Mouse (Mus musculus) CH12F3 (cell line): ENCODE measurements around the gene Mettl4.
"Not testable (repeated sequence)": the region's sequence is repeated elsewhere in the genome, so short reads cannot be mapped to it uniquely, and the experiment has no call there.

Experiments used
- in situ Hi-C: fragments of 300-500 bp; cut with MboI; formaldehyde crosslinking; loops from 2 replicates; pipeline ENCODE4 v1.14.3; 2020; ENCODE audit warnings: low sequenced_read_pairs

The Mettl4 gene

GRCm38 (mm10) chr17:94749466-94750135 lies at the start of gene Mettl4:
Gene Mettl4 (minus strand): TSS chr17:94750019.
- in situ Hi-C loops = no loop called here

DNA sequence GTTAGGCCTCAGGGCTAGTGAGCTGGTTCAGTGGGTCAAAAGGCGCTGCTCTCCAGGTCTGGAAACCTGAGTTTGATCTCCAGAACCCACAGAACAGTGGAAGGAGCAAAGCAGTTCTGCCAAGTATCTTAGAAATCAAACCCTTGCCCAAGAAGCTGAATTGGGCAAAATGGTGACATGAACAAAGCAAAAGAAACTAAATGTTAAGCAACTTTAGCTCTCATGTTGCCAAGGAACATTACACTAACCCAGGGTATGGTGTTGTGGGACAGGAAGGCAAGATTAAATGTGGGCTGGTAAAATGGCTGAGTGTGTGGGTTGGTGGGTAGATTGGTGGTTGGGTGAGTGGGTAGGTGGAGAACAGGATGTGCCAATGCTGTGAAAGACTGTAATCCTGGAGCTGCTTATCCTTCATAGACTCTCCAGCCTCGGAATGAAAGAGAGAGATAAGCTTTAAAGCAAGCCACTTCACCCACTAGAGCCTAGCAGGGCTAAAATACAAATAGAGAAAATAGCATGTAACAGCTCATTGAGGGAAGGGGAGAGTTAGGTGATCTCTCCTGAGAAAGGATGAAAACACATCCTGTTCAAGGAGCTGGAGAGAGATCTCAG lies 29.2 kb upstream of the Mettl4 start:
- in situ Hi-C loops = no loop called here

DNA sequence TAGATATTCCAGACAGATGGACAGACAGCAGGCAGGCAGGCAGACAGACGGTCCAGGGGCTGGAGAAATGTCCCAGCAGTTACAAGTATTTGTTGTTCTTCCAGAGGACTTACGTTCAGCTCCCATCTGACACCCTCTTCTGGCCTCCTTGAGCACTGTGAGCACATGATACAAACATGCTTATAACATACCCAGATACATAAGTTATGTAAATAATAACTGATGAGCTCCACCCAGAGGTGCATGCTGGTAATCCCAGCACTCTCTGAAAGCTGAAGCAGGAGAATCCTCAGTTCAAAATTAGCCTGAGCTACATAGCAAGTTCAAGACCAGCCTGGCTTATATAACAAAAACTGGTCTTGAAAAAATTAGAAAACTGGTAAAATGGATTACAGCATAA lies 18.7 kb upstream of the Mettl4 start:
- in situ Hi-C loops = no loop called here

- in situ Hi-C loops = no loop called here
Observed at GRCm38 (mm10) chr17:94764711-94765110, 14.9 kb upstream of the Mettl4 start.

DNA sequence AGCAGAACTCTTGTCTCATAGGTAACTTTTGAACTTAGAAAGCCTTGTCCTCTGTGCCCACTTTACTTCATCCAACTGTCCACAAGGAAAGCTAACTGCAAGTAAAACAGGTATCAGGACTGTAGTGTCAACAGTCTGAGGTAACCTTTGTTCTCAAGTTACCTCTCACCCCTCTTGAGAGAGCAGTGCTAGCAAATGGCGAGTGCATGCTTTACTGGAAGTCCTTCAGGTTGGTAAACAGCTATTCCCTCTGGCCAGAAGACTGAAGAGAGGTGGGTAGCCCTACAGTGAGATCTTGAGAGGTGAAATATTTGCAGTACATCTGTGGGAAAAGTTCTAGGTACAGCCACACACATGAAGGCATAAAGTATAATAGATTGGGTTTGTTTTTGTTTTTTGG lies 14.2 kb upstream of the Mettl4 start:
- in situ Hi-C loops = no loop called here

GRCm38 (mm10) chr17:94762405-94762804 lies 12.6 kb upstream of the Mettl4 start:
- in situ Hi-C loops = no loop called here

DNA sequence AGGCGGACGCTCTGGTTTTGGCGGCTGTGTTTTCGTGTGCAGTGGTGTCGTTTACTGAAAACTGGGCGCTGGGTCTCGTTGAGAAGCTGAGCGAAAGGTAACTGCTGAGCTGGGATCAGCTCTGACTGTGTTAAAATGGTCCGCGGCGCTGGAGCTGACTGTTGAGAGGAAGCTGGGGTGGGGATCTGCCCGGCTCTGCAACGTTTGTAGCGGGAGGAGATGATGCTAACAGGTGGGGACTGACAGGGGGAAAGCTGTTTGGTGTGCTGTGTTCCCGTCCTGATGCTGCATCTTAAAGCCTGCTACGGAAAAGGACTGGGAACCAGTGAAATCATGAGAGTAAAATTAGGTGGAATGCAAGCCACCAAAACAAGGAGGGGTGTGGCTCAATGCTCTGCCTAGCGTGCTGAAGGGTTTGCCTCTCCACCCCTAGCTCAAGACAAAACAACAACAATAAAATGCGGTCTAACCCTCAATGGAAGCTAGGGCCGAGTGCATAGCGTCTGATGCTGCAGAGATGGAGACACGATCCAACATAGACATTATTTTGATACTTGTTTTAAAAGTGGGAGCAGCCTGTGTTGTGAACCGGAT lies 414 bp upstream of the Mettl4 start:
- in situ Hi-C loops = no loop called here

DNA sequence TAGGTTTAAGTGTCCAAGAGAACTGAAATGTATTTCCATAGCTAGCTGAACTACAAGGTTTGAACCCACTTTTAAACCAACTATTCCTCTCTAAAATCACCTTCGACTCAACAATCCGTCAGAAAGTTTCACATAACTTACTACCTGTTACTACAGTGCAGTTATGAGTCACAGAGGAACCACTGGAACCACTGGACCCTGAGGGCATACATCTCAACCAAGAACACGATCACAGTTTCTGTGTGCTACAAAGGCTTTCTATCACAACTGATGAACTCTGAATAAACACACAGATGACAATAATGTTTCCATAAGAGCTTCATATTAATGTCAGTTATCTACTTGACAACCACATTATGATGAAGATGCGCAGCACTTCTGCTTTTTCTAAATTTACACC lies 11.6 kb downstream of the Mettl4 start:
- in situ Hi-C loops = no loop called here

GRCm38 (mm10) chr17:94735885-94736284 lies 13.9 kb downstream of the Mettl4 start:
- in situ Hi-C loops = no loop called here

DNA sequence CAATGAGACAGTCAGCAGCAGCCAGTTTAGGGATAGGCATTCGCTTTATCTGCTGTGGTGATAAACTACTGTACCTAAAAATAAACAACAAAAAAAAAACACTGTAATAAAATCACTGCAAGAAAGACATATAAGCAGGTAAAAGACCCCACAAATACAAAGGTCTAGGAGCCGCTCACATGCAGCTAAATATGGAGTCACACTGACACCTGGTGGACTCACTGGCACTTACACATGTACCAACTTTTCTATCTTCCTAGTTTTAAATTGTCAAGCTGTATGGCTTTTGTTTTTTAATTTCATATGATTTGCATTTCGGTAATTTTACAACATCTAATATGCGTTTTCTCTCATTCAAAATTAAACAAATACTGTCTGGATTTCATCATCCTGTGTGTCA lies 14.4 kb downstream of the Mettl4 start:
- in situ Hi-C loops = no loop called here

- in situ Hi-C loops = not testable (repeated sequence)
Observed at GRCm38 (mm10) chr17:94730416-94730815, 19.4 kb downstream of the Mettl4 start.

- in situ Hi-C loops = no loop called here
Observed at GRCm38 (mm10) chr17:94726750-94727149, 23.1 kb downstream of the Mettl4 start.

- in situ Hi-C loops = no loop called here
Observed at GRCm38 (mm10) chr17:94673515-94674317, 76.1 kb downstream of the Mettl4 start.
